Mouse (Mus musculus) heart, embryonic 10.5 days (tissue): ENCODE data around the gene Anapc11. TPM values are rescaled to one million over a fixed set of nuclear protein-coding genes. Genes with fewer than 3 reads are reported as not detected.

Source experiments
- DNase-seq: peaks from one replicate; pipeline ENCODE4 v3.0.0-alpha.2; 2017; ENCODE audit warnings: low spot score
- H3K27ac ChIP-seq: fragments of 300-500 bp; sonication (generic); 2 replicates; pipeline ENCODE4 v1.5.1; 2016; ENCODE audit warnings: mild to moderate bottlenecking
- H3K27me3 ChIP-seq: fragments of 300-500 bp; sonication (generic); 2 replicates; pipeline ENCODE4 v1.6.1; 2016; ENCODE audit warnings: mild to moderate bottlenecking; ENCODE audit not compliant: poor library complexity, insufficient read depth, severe bottlenecking
- H3K36me3 ChIP-seq: fragments of 300-500 bp; sonication (generic); 2 replicates; pipeline ENCODE4 v1.6.1; 2016; ENCODE audit warnings: mild to moderate bottlenecking, moderate library complexity
- H3K4me1 ChIP-seq: fragments of 300-500 bp; sonication (generic); 2 replicates; pipeline ENCODE4 v1.6.1; 2016; ENCODE audit warnings: mild to moderate bottlenecking
- H3K4me3 ChIP-seq: fragments of 300-500 bp; sonication (generic); 2 replicates; pipeline ENCODE4 v1.5.1; 2016; ENCODE audit warnings: mild to moderate bottlenecking, moderate library complexity
- H3K9me3 ChIP-seq: fragments of 300-500 bp; sonication (generic); 2 replicates; pipeline ENCODE4 v1.6.1; 2016; ENCODE audit warnings: mild to moderate bottlenecking, moderate library complexity
- WGBS: fragments of 180-500 bp; shearing (Covaris S2); methylation state at CpG from one replicate; pipeline ENCODE4 v1.1.7; 2016; 5-methylcytosine and 5-hydroxymethylcytosine counted together
- polyA plus RNA-seq: library from polyadenylated mRNA; unstranded; fragments of >200 nt; fragmentation: Nextera tagmentation; extraction: Ambion mirVana; gene quantifications from 2 replicates; pipeline ENCODE4 v1.2.1, GENCODE M21; 2016

Gene Anapc11
- polyA plus RNA-seq, 1 experiment from 2014 or later: 186 TPM

GRCm38 (mm10) chr11:120627468-120628300 lies 29.5 kb downstream of the Anapc11 start:
- H3K4me1 ChIP-seq: peaks cover 66% of the 10 kb centered on the region
- no peak overlapping the region for H3K27ac ChIP-seq
- peaks cover 35% of the 10 kb centered on the region for H3K36me3 ChIP-seq
- no peak overlapping the region for H3K4me3 ChIP-seq
- WGBS: 83% methylated on average over 22 of the region's 22 CpGs
- no peak for DNase-seq
- H3K9me3 ChIP-seq: no peaks in the 10 kb centered on the region
- no peaks in the 10 kb centered on the region for H3K27me3 ChIP-seq

- WGBS: 94% methylated on average over 23 of the region's 23 CpGs
- H3K4me3 ChIP-seq: no peak overlapping the region
- no peaks in the 10 kb centered on the region for H3K9me3 ChIP-seq
- no peaks in the 10 kb centered on the region for H3K27me3 ChIP-seq
- no peak overlapping the region for H3K27ac ChIP-seq
- peaks cover 27% of the 10 kb centered on the region for H3K36me3 ChIP-seq
- no peak for DNase-seq
- H3K4me1 ChIP-seq: peaks cover 64% of the 10 kb centered on the region
Measured at GRCm38 (mm10) chr11:120628601-120629340, 30.6 kb downstream of the Anapc11 start.

- peaks cover 61% of the 10 kb centered on the region for H3K4me1 ChIP-seq
- DNase-seq: no peak
- H3K36me3 ChIP-seq: peaks cover 27% of the 10 kb centered on the region
- H3K4me3 ChIP-seq: peak overlapping the region; percentile 99
- no peaks in the 10 kb centered on the region for H3K9me3 ChIP-seq
- 73% methylated on average over 23 of the region's 23 CpGs for WGBS
- H3K27me3 ChIP-seq: no peaks in the 10 kb centered on the region
- H3K27ac ChIP-seq: peak overlapping the region; percentile 99; the same call in 1 of the 2 replicates
Measured at GRCm38 (mm10) chr11:120629341-120629730, 31.1 kb downstream of the Anapc11 start.

GRCm38 (mm10) chr11:120629911-120630310 lies 31.7 kb downstream of the Anapc11 start:
- DNase-seq: peak; percentile 91
- H3K36me3 ChIP-seq: peaks cover 27% of the 10 kb centered on the region
- peak overlapping the region; percentile 99 for H3K27ac ChIP-seq
- no peaks in the 10 kb centered on the region for H3K27me3 ChIP-seq
- H3K9me3 ChIP-seq: no peaks in the 10 kb centered on the region
- H3K4me3 ChIP-seq: peak overlapping the region; percentile 99
- peaks cover 58% of the 10 kb centered on the region for H3K4me1 ChIP-seq
- 9% methylated on average over 7 of the region's 7 CpGs for WGBS

- Histone ChIP-seq H3K27ac (peak overlapping the region; percentile 99), H3K4me1 (peaks cover 54% of the 10 kb centered on the region), H3K27me3 (no peaks in the 10 kb centered on the region), H3K4me3 (peak overlapping the region; percentile 99), H3K36me3 (peaks cover 27% of the 10 kb centered on the region), H3K9me3 (no peaks in the 10 kb centered on the region)
- 40% methylated on average over 5 of the region's 5 CpGs for WGBS
- no peak for DNase-seq
Measured at GRCm38 (mm10) chr11:120630401-120630871, 32.2 kb downstream of the Anapc11 start.

GRCm38 (mm10) chr11:120630881-120631725 lies 32.9 kb downstream of the Anapc11 start:
- no peaks in the 10 kb centered on the region for H3K9me3 ChIP-seq
- peaks cover 26% of the 10 kb centered on the region for H3K36me3 ChIP-seq
- H3K27me3 ChIP-seq: no peaks in the 10 kb centered on the region
- H3K4me3 ChIP-seq: peak overlapping the region; percentile 99
- peak overlapping the region; percentile 99 for H3K27ac ChIP-seq
- peaks cover 47% of the 10 kb centered on the region for H3K4me1 ChIP-seq
- no peak for DNase-seq
- 34% methylated on average over 7 of the region's 7 CpGs for WGBS

- Histone ChIP-seq H3K27me3 (no peaks in the 10 kb centered on the region), H3K4me1 (peaks cover 46% of the 10 kb centered on the region)
- DNase-seq: no peak
Measured at GRCm38 (mm10) chr11:120631726-120632448, 33.7 kb downstream of the Anapc11 start.

GRCm38 (mm10) chr11:120632559-120633519 lies 34.6 kb downstream of the Anapc11 start:
- Histone ChIP-seq H3K36me3 (peaks cover 12% of the 10 kb centered on the region), H3K4me3 (peak overlapping the region; percentile 99), H3K27me3 (no peaks in the 10 kb centered on the region), H3K9me3 (no peaks in the 10 kb centered on the region), H3K4me1 (peaks cover 46% of the 10 kb centered on the region), H3K27ac (peak overlapping the region; percentile 99)
- peak; percentile 93 for DNase-seq
- under 1% methylated on average over 116 of the region's 116 CpGs for WGBS

More at GRCm38 (mm10) chr11:120631726-120632448, 33.7 kb downstream of the Anapc11 start:
- 57% methylated on average over 4 of the region's 4 CpGs for WGBS
- Histone ChIP-seq H3K27ac (peak overlapping the region; percentile 99), H3K4me3 (peak overlapping the region; percentile 99), H3K36me3 (peaks cover 22% of the 10 kb centered on the region), H3K9me3 (no peaks in the 10 kb centered on the region)

GRCm38 (mm10) chr11:120633520-120634343 lies 35.5 kb downstream of the Anapc11 start, which contains the start of gene Mafg:
TSS of gene Mafg (minus strand) at chr11:120633600.
- peaks cover 9% of the 10 kb centered on the region for H3K36me3 ChIP-seq
- H3K4me1 ChIP-seq: peaks cover 44% of the 10 kb centered on the region
- WGBS: 10% methylated on average over 58 of the region's 58 CpGs
- H3K27me3 ChIP-seq: no peaks in the 10 kb centered on the region
- H3K9me3 ChIP-seq: no peaks in the 10 kb centered on the region
- H3K27ac ChIP-seq: peak within 1 kb of the TSS; percentile 99
- H3K4me3 ChIP-seq: peak within 1 kb of the TSS; percentile 99
- DNase-seq: peak; percentile 96

GRCm38 (mm10) chr11:120634810-120635209 lies 36.6 kb downstream of the Anapc11 start:
- Histone ChIP-seq H3K27ac (no peak overlapping the region), H3K4me3 (no peak overlapping the region), H3K27me3 (no peaks in the 10 kb centered on the region), H3K9me3 (no peaks in the 10 kb centered on the region), H3K4me1 (peaks cover 33% of the 10 kb centered on the region), H3K36me3 (no peaks in the 10 kb centered on the region)
- no peak for DNase-seq
- 86% methylated on average over 5 of the region's 5 CpGs for WGBS
